Mouse (Mus musculus) limb, embryonic 11.5 days (tissue): ENCODE measurements around the gene Adam21. TPM values are rescaled to one million over a fixed set of nuclear protein-coding genes. Genes with fewer than 3 reads are reported as not detected.
"Not testable (repeated sequence)": the region's sequence is repeated elsewhere in the genome, so short reads cannot be mapped to it uniquely, and the experiment has no call there.

Experiments used
- ATAC-seq: fragments of 200-750 bp; cut with Nextera tagmentation; 2 replicates; pipeline ENCODE4 v1.8.0; 2017; ENCODE audit warnings: low read depth; ENCODE audit not compliant: insufficient number of reproducible peaks, low FRiP score, low TSS enrichment
- DNase-seq: peaks from one replicate; pipeline ENCODE4 v3.0.0-alpha.2; 2015; ENCODE audit warnings: low spot score
- H3K27ac ChIP-seq: fragments of 300-500 bp; sonication (generic); replicated peaks from 2 replicates; pipeline ENCODE4 v1.5.1; 2014; ENCODE audit warnings: low read depth, mild to moderate bottlenecking, low read length
- H3K27me3 ChIP-seq: fragments of 300-500 bp; sonication (generic); 2 replicates; pipeline ENCODE4 v1.6.1; 2014; ENCODE audit warnings: mild to moderate bottlenecking, low read length, mixed read lengths; ENCODE audit not compliant: control insufficient read depth, insufficient read depth
- H3K36me3 ChIP-seq: fragments of 300-500 bp; sonication (generic); 2 replicates; pipeline ENCODE4 v1.6.1; 2014; ENCODE audit warnings: mild to moderate bottlenecking, low read length, moderate library complexity, mixed read lengths; ENCODE audit not compliant: control insufficient read depth, insufficient read depth
- H3K4me1 ChIP-seq: fragments of 300-500 bp; sonication (generic); 2 replicates; pipeline ENCODE4 v1.6.1; 2014; ENCODE audit warnings: low read length, mixed read lengths; ENCODE audit not compliant: control insufficient read depth, insufficient read depth
- H3K4me2 ChIP-seq: fragments of 300-500 bp; sonication (generic); 2 replicates; pipeline ENCODE4 v1.6.1; 2014; ENCODE audit warnings: low read depth, mild to moderate bottlenecking, moderate library complexity; ENCODE audit not compliant: severe bottlenecking
- H3K4me3 ChIP-seq: fragments of 300-500 bp; sonication (generic); 2 replicates; pipeline ENCODE4 v1.5.1; 2014; ENCODE audit warnings: low read depth, low read length
- H3K9ac ChIP-seq: fragments of 300-500 bp; sonication (generic); 2 replicates; pipeline ENCODE4 v1.6.1; 2014; ENCODE audit warnings: mild to moderate bottlenecking, low read length
- H3K9me3 ChIP-seq: fragments of 300-500 bp; sonication (generic); 2 replicates; pipeline ENCODE4 v1.6.1; 2016; ENCODE audit warnings: low read length; ENCODE audit not compliant: control insufficient read depth
- WGBS: fragments of 180-500 bp; shearing (Covaris S2); extraction: QIAGEN DNeasy Blood & Tissue Kit; methylation state at CpG from one replicate; pipeline ENCODE4 v1.1.7; 2014; 5-methylcytosine and 5-hydroxymethylcytosine counted together
- polyA plus RNA-seq: library from polyadenylated mRNA; unstranded; fragments of >200 nt; fragmentation: Nextera tagmentation; extraction: Ambion mirVana; gene quantifications from 2 replicates; pipeline ENCODE4 v1.2.1, GENCODE M21; 2014

The Adam21 gene
- polyA plus RNA-seq, 1 experiment from 2014 or later = 0.32 TPM

DNA sequence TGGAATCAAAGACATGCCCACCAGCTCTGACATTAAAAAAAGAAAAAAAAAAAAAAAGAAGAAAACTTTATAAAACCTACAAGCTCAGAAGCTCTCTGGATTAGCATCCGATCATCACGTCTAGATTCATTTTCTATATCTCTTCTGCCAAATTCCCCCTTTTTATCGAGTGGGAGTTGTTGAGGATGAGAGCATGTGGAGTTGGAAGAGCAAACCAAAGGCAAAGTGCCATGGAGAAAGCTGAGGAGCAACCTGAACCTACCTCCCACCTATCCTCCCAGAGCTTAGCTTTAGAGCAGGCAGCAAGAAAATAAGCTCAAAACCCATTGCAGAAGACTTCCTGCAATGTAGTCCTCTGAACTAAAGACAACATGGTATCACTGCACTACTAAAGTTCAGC lies 4.1 kb downstream of the Adam21 start:
- no peak overlapping the region for H3K9ac ChIP-seq
- no peak overlapping the region for H3K4me3 ChIP-seq
- no peak for DNase-seq
- no peaks in the 10 kb centered on the region for H3K4me1 ChIP-seq
- no peaks in the 10 kb centered on the region for H3K9me3 ChIP-seq
- no peaks in the 10 kb centered on the region for H3K27me3 ChIP-seq
- ATAC-seq = no peak
- no peaks in the 10 kb centered on the region for H3K36me3 ChIP-seq
- H3K27ac ChIP-seq = no peak overlapping the region
- no peak overlapping the region for H3K4me2 ChIP-seq
- 96% methylated on average over 3 of the region's 3 CpGs for WGBS

DNA sequence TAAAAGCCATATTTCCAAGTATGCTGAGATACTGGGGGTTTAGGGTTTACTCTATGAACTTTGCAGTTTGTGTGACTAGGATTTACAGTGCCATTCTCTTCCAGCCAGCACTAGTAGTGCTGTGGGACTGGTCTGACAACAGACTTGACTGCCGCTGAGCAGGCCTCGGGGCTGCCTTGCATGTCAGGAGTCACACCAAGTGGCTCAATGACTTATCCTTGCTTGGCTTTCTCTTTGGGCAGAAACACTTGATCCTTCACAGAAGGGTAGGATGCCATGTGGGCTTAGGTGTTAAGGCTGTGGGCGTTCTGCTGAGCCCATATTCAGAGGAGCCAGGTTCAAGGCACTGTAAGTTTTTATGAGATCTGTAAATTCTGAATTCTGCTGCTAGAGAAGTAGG lies 19.0 kb downstream of the Adam21 start:
- no peak overlapping the region for H3K4me3 ChIP-seq
- ATAC-seq (no peak), DNase-seq (no peak)
- H3K4me1 ChIP-seq = no peaks in the 10 kb centered on the region
- H3K27me3 ChIP-seq = no peaks in the 10 kb centered on the region
- WGBS = 83% methylated on average over 3 of the region's 3 CpGs
- H3K27ac ChIP-seq = no peak overlapping the region
- H3K9me3 ChIP-seq = no peaks in the 10 kb centered on the region
- H3K36me3 ChIP-seq = no peaks in the 10 kb centered on the region
- H3K9ac ChIP-seq = no peak overlapping the region
- no peak overlapping the region for H3K4me2 ChIP-seq

DNA sequence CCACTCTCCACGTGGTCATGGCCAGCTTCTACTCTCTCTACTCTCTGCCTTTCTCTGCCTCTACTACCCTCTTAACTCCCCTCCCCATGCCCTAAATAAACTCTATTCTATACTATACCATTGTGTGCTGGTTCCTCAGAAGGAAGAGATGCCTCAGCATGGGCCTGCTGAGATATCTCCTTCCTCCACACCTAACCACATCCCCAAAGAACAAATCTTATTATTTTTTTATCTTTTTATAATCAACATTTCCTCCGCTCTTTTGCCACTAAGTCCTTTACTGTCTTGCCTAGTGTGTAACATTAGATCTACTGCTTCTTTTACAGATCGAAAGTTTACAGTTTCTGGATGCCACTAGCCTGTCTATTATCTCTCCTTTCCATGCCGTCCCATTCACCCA lies 21.1 kb downstream of the Adam21 start:
- no peaks in the 10 kb centered on the region for H3K36me3 ChIP-seq
- DNase-seq = no peak
- no peak overlapping the region for H3K4me3 ChIP-seq
- H3K27ac ChIP-seq = no peak overlapping the region
- no peaks in the 10 kb centered on the region for H3K9me3 ChIP-seq
- no peaks in the 10 kb centered on the region for H3K4me1 ChIP-seq
- no peak overlapping the region for H3K9ac ChIP-seq
- H3K27me3 ChIP-seq = no peaks in the 10 kb centered on the region
- WGBS = 71% methylated on average over 4 of the region's 4 CpGs
- no peak overlapping the region for H3K4me2 ChIP-seq
- no peak for ATAC-seq

DNA sequence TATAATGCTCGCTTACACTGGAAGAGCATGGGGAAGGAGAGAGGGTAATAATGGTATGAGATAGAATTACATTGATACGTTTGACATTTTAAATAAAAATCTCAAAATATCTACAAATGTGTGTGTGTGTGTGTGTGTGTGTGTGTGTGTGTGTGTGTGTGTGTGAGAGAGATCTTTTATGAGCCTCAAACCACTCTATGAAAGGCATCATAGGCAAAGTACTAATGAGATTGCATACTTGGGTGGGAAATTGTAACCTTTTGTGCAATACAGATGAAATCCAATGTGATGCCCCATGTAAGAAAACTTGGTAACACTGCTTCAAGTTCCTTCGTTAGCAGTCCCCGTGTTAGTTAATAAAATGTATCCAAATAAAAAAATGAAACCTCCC lies 35.2 kb downstream of the Adam21 start:
- ATAC-seq (peak; percentile 35; the same call in 1 of the 2 replicates), DNase-seq (no peak)
- peak overlapping the region; percentile 82 for H3K4me3 ChIP-seq
- H3K36me3 ChIP-seq = no peaks in the 10 kb centered on the region
- H3K4me2 ChIP-seq = peak overlapping the region; percentile 61
- H3K27me3 ChIP-seq = no peaks in the 10 kb centered on the region
- H3K9ac ChIP-seq = peak overlapping the region; percentile 79; the same call in 1 of the 2 replicates
- H3K4me1 ChIP-seq = no peaks in the 10 kb centered on the region
- H3K9me3 ChIP-seq = no peaks in the 10 kb centered on the region
- WGBS = 42% methylated on average over 4 of the region's 4 CpGs
- no peak overlapping the region for H3K27ac ChIP-seq

DNA sequence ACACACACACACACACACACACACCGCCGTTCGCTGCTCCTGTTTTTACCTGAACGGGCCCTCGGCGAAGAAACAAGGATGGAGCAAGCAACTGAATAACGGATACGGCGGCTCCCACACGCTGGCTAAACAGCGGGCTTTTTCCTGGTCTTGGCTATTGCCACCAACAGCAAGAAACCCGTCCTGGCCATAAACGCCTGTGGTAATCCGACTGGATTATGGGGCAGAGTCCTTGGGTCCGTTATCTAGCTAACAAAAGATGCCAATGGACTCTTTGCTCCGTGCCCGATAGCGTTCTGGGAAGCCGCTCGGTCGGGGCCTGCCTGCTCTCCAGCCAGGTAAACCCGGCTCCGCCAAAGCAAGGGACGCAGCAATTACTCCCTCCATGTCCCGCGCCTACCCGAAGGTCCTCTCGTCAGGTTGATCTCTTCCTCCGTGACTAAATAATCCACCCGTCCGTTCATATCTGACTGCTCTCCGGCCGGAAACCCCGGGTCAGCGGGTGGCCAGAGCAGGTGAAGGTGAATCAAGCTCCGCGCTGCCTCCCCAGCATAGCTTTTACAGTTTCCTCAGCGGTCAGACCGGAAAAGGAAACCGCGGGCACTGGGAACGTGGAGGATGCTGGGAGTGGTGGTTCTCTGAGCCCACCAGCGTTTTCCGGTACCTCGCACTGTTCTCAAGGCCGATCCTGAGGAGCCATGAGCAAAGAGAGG lies 35.8 kb downstream of the Adam21 start, which contains the start of the genes Gm20498 and Synj2bp:
TSS of gene Gm20498 (minus strand) at position 590 of the 713 bp plus-strand sequence.
TSS of gene Synj2bp (minus strand) at position 596 of the 713 bp plus-strand sequence.
- WGBS = under 1% methylated on average over 46 of the region's 46 CpGs
- DNase-seq (peak; percentile 87), ATAC-seq (peak; percentile 90)
- Histone ChIP-seq H3K4me1 (no peaks in the 10 kb centered on the region), H3K27me3 (no peaks in the 10 kb centered on the region), H3K27ac (no peak within 1 kb of the TSS), H3K36me3 (no peaks in the 10 kb centered on the region), H3K4me3 (peak within 1 kb of the TSS; percentile 82), H3K4me2 (peak within 1 kb of the TSS; percentile 61), H3K9me3 (no peaks in the 10 kb centered on the region), H3K9ac (peak within 1 kb of the TSS; percentile 79)

DNA sequence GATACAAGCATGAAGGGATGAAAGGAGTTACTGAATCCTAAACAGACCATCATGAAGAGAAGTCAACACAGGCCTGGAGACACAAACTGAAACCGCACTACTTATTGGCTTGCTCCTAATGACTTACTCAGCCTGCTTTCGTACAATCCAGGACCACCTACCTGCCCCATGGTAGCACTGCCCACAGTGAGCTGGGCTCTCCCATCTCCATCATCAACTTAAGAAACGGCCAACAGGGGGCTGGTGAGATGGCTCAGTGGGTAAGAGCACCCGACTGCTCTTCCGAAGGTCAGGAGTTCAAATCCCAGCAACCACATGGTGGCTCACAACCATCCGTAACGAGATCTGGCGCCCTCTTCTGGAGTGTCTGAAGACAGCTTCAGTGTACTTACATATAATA lies 37.7 kb downstream of the Adam21 start:
- not testable (repeated sequence) for H3K27ac ChIP-seq, H3K4me2 ChIP-seq, H3K9me3 ChIP-seq, H3K4me3 ChIP-seq, H3K27me3 ChIP-seq, H3K4me1 ChIP-seq, H3K9ac ChIP-seq, H3K36me3 ChIP-seq, ATAC-seq, DNase-seq
- 87% methylated on average over 5 of the region's 8 CpGs for WGBS

Other genes with a start within 250 kb of the Adam21 start
- gene Slc8a3, start 235.3 kb downstream of the Adam21 start, polyA plus RNA-seq = 0.84 and 0.91 TPM in 2 replicates
- gene Gm4787, start 189.0 kb downstream of the Adam21 start, polyA plus RNA-seq = 0.31 and 0.45 TPM in 2 replicates
- gene Adam4, start 146.5 kb downstream of the Adam21 start, polyA plus RNA-seq = 0.68 and 0.81 TPM in 2 replicates
- gene Cox16, start 83.3 kb downstream of the Adam21 start, polyA plus RNA-seq = 103 and 117 TPM in 2 replicates
- 32.7 and 39.4 TPM in 2 replicates for gene Gm20498, start 35.6 kb downstream of the Adam21 start, polyA plus RNA-seq
- 31.0 and 33.7 TPM in 2 replicates for gene Synj2bp, start 35.6 kb downstream of the Adam21 start, polyA plus RNA-seq
- gene Med6, start 26.5 kb upstream of the Adam21 start, polyA plus RNA-seq = 98.9 and 99.5 TPM in 2 replicates
- 0.35 and 0.54 TPM in 2 replicates for gene Ttc9, start 62.8 kb upstream of the Adam21 start, polyA plus RNA-seq
- 0.60 and 0.61 TPM in 2 replicates for gene Map3k9, start 212.7 kb upstream of the Adam21 start, polyA plus RNA-seq